In the genomic region with DNA sequence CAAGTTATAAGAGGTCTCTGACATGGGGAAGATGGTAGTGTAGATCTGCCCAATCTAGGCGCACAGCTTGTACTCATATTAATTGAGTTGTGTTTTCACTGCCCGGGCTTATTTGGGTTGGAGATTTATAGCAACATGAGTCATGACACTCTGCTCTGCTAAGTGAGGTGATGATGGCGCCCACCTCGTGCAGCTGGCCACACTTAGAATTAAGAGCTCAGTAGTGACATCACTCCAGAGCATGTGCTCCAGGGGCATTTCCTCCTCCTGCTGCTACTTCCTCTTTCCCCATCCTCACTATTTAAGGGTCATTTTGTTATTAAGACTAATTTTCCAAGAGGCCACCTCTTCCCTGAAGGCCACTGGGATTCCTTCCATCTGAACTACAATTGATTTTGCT, we compare ENCODE assay signal across 17 mouse cellular contexts.
"Had no signal": no experiment of that assay in that cellular context is flagged by ENCODE, and none has a peak within 500 bp of the region (broad histone marks: within the 10 kb centered on the region; RNA-seq: fewer than 3 reads in every experiment).

No protein-coding gene starts in this region.

- H3K36me3 ChIP-seq: limb, embryonic 12.5 days; liver, embryonic 13.5 days; midbrain, embryonic 12.5 days; neural tube, embryonic 13.5 days; stomach, embryonic 15.5 days had no signal

- ATAC-seq: liver, postnatal 0 days; midbrain, embryonic 16.5 days had no signal

- H3K9me3 ChIP-seq: limb, embryonic 12.5 days; liver, embryonic 13.5 days; midbrain, embryonic 12.5 days; neural tube, embryonic 13.5 days; stomach, embryonic 15.5 days had no signal

- H3K27me3 ChIP-seq: limb, embryonic 12.5 days; liver, embryonic 13.5 days; neural tube, embryonic 13.5 days; stomach, embryonic 15.5 days had no signal

- H3K4me1 ChIP-seq: limb, embryonic 12.5 days; midbrain, embryonic 12.5 days; neural tube, embryonic 13.5 days; stomach, embryonic 15.5 days had no signal

- DNase-seq: kidney, adult 2 months; kidney, postnatal 36 days; layer of hippocampus, adult 9-11 months; liver; liver, embryonic 13.5 days; liver, postnatal 0 days; retina, postnatal 1 day; right cerebral cortex, postnatal 4 days; spleen, adult 18-20 months; thymus, adult 2 months; thymus, postnatal 25 days had no signal

- H3K4me3 ChIP-seq: limb, embryonic 12.5 days; liver, embryonic 13.5 days; midbrain, embryonic 12.5 days; neural tube, embryonic 13.5 days; stomach, embryonic 15.5 days had no signal

- H3K27ac ChIP-seq: kidney, postnatal 0 days; limb, embryonic 12.5 days; liver, embryonic 13.5 days; midbrain, embryonic 12.5 days; neural tube, embryonic 13.5 days; stomach, embryonic 15.5 days had no signal
